Mouse (Mus musculus) spleen, adult 18-20 months (tissue): ENCODE data around the gene Gm28048.

Experiments
- DNase-seq, 2 experiments: peaks; one replicate each; pipeline ENCODE4 v3.0.0; 2022; ENCODE audit warnings: mixed read lengths in 2 of 2

Gm28048 gene

DNA sequence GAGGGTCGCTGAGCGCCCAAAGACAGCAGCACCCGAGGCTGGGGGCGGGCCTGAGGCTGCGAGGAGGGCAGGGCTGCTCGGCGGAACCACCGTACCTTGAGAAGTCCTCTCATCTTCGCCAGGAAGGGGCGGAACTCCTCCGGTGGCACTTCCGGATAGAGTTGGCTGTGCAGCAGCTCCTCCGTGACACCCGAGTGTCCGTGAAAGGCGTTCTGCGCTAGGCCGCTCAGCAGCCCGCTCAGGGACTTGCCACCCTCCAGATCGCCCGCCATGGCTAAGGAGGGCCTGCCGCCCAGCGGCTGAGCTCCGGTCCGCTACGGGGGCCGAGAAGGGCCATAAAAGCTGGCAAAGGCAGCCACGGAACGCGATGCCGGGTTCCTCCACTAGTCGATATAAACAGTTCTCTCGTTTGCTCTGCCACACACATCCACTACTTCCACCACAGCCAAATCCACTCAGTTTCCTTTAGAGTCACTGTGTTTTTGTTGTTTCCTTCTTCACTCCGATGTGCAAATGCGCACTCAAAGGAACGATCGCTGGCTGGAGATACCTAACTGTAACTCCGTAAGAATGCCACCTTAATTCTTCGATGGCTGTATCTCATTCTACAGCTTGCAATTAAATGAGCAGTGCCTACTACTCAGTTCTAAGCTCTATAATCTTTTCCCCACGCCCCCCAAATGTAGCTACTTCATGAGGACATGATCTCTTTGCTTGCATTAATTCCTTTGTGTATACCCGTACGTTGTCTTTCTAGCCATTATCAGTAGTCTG lies at the start of gene Gm28048, which contains the start of gene Commd1:
Gene Gm28048 (minus strand): TSS at position 107 of the 774 bp plus-strand sequence.
Gene Commd1 (minus strand): TSS at position 399 of the 774 bp plus-strand sequence.
- peak; percentile 90 to 97 for DNase-seq

DNA sequence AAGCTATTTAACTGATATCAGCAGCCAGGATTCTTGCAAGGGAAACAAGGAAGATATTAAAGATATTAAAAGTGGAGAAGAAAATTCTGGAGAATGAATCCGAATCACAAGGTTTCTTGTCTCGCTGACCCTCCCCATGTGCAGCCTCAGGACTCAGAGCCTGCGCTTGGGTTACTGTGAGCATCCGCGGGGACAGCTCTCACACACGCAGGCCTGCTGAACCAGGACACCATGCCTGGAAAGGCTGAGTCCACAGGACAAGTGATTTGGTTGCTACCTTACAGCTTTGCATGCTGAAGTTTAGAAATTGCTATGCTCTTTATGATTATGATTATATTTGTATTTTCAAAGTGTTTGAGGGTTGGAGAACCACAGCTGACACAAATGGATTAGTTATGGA lies 47.5 kb upstream of the Gm28048 start:
- DNase-seq, result no peak

DNA sequence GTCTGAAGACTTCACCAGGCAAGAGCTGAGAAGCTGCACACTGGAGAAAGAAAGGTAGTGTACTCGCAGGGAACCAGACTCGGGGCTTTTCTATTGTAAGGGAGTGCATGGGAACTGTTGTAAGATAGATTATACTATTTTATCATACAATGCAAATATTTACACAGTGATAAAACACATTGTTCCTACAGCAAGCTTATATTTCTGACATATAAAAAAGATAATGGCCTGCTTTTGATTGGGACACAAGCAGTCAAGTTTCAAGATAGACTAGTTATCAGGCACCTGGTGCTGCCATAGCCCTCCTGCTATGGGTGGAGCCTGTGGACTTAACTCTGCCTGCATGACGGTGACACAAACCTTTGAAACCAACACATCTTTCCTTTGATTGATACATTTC lies 47.1 kb upstream of the Gm28048 start:
- DNase-seq, result no peak

DNA sequence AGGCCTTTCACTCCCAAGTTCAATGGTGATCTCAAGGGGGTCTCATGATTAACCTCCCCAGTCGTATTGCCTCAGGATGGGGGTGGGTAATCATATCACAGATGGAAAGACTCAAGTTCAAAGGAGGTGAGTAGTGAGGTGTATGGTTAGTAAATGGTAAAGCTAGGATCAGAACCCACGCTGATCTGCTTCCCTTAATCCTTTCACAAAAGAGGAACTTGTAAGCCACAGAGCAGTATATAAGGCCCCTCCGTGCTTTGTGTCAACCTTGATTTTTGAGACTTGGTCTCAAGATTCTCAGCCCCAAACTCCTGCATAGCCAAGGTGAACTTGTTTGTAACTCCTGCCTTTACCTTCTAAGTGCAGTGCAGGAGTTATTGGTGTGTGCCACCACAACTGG lies 42.3 kb upstream of the Gm28048 start:
- DNase-seq, result no peak

DNA sequence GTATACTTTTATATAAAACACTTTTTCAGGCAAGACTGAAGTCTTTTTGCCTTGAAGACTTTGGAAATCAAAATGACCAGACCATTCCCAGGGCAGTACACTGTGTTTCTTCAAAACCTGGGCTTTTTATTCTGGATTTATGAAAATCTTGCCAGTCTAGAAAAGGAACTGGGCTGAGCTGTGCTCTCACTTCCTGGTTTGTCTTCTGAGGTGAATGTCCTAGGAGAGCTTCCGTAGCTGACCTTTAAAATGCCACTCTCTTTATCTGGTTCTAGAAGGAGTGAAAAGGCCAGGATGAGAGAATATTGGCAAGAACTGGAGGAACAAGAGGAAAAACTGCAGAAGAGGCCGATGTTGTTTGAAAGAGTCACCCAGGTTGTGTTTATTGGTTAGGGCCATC lies 41.3 kb upstream of the Gm28048 start:
- no peak for DNase-seq

DNA sequence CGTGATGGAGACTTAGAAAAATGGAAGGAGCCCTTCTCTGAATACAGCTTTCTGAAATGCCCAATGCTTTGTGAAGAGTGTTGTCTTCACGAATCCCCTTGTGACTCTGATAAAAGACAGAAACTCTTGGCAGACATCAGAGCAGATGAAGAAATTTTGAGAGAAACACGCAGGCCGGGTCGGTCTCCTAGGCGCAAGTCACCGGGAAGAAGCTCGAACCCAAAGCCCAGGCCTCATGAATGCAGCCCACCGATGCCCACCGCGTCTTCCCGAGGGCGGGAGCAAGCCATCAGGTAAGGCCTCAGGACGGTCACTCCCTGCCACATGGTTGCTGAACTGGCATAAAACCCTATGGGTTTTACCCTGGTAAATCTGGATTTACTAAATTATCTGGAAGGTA lies 39.0 kb upstream of the Gm28048 start:
- DNase-seq, result no peak

DNA sequence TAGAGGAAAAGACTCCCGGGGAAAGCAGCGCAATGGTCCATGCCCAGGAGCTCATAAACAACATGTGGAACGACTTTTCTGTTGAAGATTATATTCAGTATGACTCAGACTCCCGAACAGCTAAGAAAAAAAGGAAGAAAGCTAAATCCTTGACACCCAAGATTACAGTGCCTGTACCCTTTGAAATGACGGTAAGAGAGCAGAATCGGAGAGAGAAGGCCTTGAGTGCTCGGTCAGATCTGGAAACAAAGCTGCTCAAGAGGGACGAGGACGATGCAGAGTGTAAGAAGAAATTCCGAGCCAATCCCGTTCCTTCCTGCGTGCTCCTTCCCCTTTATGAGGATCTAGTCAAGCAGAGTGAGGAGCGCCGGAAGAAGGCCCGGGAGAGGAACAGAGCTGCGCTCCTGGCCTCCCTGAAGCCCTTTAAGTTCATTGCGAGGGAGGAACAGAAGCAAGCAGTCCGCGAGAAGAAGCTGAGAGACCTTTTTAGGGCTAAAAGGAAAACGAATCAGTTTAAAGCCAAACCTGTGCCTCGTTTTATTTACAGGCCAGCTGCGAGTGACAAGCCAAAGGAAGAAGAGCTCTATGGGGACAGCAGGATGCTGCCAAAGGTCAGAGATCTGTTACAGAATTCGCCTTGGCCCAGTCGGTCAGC lies 38.4 kb upstream of the Gm28048 start:
- DNase-seq, result no peak

DNA sequence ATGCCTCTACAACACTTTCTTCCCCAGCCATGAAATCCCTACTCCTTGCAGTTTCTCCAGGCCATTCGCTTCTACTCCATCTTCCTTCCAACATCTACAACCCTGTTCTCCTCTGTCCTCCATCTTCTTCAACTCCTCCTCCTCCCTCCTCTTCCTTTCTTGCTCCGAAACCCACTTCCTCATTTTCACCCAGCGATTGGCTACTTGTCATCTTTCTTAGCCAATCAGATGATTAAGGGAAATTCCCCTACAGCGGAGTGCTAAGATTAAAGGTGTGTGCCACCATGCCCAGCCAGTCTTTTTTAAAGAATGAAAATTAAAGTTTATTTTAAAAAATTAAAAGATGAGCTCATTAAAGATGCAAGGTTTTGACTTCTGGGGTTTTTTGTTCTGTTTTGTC lies 36.1 kb upstream of the Gm28048 start:
- DNase-seq, result no peak

DNA sequence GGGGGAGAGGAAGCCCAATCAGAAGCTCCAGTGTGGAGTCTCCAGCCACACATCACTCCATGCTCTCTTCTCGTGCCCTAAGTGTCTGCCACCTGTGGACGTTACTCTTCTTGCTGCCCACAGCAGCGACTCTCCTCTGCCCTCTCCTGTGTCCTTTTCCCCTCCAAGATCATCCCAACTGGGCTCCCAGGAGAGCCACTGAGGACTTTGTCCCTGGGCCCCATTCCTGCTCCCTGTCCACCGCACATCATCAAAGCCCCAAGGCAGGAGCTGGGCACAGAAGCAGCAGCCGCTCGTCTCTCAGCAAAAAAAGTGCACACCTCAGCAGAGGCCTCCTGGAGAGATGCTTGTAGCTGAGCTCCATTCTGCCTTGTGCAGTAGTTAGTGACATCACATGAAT lies 33.1 kb upstream of the Gm28048 start:
- no peak for DNase-seq

DNA sequence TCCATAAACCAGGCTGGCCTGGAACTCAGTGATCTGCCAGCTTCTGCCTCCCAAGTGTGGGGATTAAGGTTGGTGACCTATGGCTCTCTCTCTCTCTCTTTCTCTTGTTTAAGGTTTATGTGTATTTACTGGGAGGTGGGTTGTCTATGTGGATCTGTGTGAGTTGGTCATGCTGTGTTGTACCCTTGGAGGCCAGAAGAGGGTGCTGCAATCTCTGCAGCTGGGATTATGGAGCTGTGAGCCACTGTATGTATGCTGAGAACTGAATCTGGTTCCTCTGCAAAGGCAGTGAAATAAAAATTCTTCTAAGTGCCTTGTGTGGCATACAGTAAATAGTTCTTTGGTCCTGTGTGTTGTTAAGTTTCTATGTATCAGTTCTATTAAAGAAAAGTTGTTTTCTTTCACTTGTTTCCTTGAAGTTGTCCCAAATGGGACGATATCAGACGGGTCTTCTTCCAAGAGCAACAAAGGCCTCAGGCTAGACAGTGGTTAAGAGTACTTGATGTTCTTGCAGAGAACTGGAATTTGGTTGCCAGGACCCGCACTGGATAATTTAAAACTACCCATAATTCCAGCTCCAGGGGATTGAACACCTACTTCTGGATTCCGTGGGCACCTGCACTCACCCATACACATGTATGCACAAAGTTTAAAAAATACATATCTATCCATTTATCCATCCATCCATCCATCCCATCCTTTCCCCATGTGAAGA lies 31.8 kb upstream of the Gm28048 start:
- DNase-seq, result no peak

DNA sequence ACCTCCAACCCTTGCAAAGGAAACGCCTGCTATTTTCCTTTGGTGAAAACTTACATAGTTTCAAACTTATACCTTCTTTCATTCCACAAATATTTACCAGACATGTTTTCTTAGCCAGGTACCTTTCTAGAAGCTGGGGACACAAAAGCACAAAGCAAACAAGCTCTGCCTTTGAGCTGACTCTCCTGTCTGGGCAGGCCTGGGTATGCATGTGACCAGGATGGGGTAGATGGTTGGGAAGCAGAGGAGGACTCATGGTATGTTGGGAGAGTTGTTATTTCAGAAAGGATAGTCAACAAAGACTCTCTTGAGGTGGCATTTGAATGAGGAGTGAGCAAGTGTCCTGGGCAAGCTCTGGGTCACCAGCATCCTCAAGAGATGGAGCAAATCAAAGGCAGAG lies 31.2 kb upstream of the Gm28048 start:
- DNase-seq, result no peak

DNA sequence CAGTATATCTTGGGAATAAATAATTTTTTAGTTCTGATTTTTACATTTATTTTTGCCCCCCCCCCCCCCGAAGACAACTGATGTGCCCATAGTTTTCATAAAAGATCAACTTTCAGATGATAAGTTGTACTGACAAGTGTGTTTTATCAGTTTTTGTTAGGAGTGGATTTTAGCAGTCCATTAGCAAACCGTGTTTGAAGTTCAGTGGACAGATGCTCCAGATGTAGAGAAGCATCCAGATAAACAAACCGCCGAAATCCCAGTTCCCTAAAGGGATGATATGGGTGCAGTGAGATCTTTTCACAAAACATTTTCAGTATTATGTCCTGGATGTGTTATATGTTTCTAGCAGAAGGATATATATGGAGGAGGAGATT lies 26.9 kb upstream of the Gm28048 start:
- DNase-seq, result no peak

DNA sequence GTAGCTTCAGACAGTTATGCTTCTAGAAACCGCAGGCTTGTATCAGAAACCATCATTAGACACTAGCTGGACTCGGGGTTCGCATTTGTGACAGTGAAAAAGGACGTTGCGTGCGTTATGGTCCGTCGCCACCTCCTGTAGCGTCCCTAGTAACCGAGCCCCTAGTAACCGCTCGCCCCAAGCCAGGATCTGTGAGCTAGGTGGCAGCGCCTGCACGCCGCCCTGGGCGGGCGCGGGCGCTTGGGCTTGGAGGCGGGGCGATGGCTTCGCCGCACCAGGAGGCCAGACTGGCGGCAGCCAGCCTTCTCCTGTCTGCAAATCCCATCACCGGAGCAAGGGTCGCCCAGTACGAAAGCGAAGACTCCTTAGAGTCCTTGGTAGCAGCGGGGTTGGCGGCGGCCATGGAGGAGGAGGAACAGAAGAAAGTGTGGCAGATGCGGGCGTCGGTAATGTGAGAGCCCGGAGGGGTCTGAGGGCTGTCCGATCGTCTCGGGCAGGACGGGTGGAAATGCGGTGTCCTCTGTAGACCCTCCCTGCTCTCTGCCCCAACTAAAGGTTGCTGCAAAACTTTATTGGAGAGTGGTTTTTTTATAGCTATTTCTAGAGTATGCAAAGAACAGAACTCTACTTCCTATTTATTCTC lies 26.4 kb upstream of the Gm28048 start:
- DNase-seq, result peak; percentile 72 to 76

DNA sequence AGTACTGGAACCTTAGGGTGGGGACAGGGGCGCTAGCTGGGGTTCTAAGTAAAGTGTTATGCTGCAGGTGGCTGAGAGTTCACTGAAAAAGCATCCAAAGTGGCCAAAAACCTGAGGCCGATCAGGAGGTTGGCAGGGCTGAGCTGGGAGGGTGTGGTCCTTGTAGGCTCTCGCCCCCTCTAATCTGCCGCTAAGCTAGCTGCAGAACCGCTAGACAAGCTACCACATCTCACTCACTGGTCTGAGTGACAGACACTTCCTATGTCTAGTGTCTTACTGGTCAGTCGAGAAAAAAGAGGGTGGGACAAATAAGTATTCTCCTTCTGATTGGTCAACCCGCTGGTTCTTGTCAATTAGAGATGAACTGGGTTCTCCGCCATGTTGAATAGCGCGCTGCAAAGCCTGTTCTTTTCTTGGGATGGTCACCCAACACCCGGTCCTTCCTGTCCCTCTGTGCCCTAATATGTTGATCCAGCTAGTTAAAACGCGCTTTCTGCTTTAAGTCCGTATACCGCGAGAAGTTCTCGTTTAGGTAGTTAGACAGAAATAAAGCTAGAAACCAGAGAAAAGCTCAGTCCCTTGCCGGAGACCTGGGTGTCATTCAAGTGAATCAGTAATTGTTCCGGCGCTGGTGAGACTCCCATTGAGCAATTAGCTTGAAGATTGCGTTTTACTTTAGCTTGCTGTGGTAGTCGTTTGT lies 25.7 kb upstream of the Gm28048 start, which contains the start of gene Fam161a:
Gene Fam161a (plus strand): TSS at position 51 of the 700 bp plus-strand sequence.
- peak; percentile 44 to 66 for DNase-seq

DNA sequence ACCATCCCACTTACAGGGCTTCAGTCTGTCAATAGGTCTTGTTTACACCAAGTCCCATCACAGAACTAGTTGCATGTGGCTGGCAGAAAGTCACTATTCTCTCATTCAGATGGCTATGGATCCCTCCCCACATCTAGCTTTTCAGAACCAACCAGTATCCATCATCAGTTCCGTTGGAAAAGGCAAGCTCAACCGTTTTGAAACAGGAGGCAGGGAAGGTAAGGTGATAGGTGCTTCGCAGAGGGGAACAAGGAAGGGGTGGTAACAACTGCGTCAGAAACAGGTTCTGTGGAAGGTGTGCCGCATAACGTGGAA lies 25.2 kb upstream of the Gm28048 start:
- DNase-seq, result no peak

DNA sequence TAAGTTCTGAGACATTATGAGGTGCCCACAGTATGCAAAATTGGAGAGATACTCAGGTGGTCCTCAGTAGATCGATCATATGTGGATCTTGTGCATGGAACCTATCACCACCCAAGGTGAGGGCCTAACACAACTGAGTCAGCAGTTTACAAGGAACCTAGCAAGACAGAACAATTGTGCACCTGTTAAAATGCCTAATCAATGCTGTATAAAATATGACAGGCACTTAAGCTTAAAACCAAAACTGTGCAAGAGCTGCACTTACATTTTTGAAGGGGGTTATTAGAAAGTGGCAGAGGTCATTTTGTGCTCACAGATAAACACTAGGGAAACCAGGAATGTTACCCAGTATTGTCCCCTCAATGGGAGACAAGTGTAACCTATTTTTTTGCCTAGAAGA lies 23.4 kb upstream of the Gm28048 start:
- no peak for DNase-seq

DNA sequence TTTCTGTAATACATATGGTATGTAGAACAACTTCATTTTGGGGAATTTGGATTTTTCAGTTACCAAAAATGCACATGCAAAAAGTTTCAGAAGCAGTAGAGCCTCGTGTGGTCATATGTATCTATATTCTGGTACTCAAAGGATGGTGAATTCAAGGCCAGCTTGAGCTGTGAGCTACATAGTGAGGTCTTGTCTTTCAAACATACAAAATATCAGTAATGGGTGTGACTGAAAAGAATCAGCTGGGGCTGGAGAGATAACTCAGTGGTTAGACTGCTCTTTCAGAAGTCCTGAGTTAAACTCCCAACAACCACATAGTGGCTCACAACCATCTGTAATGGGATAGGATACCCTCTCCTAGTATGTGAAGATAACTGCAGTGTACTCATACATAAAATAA lies 16.4 kb upstream of the Gm28048 start:
- DNase-seq, result no peak

DNA sequence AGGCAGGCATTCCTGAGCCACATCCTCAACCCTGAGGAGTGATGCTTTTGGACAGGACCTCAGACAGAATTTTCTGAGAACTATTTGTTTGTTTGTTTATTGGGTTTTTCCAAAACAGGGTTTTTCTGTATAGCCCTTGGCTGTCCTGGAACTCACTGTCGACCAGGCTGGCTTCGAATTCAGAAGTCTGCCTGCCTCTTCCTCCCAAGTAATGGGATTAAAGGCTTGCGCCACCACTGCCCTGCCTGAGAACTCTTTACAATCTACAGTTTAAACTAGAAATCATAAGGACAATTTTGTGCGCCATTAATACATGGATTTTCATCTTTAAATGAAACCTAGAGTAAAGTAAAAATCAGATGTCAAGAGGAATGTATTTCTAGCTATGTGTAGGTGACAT lies 13.6 kb upstream of the Gm28048 start:
- no peak for DNase-seq

DNA sequence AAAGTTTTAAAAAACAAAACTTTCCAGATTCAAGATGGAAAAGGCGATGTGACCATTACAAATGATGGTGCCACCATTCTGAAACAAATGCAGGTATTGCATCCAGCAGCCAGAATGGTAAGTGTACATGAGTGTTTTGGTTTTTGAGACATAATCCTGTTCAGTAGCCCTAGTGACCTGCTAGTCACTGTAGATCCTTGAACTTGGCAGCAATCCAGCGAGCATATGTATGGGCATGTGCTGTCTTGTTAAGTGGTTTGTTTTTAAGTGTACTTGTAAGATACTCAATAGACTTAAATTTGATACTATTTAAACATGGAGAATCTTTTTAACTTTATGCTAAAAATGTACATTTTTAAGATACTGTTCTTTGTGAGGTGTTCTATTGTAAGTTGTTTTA lies 12.4 kb upstream of the Gm28048 start:
- no peak for DNase-seq

DNA sequence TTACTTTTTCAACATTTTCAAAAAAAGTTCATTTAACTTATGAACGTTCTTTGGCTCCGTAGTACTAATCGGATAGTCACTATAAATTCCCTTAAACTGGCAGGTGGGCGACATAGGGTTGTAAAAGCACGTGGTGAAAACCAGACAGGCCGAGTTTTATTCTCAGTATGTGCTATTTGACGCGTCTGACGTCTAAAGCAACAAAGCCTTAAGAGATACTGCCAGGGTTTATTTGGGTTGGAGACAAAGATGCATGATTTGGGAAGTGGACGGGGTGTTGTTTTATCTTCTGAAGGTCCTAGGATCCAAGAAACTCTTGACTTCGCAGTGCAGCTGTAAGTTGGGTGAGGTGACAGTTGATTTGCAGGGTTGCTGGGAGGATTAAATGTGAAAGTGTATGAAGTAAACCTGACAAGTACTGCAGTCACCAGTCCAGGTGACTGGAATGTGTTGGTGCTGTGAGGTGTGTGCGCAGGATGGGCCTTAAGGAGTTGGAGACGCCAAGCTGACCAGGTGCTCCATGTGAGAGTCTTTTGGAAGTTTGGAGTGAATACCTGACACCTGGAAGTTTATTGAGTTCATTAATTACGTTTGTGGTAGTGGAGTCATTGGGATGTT lies 9.4 kb upstream of the Gm28048 start:
- DNase-seq, result no peak

DNA sequence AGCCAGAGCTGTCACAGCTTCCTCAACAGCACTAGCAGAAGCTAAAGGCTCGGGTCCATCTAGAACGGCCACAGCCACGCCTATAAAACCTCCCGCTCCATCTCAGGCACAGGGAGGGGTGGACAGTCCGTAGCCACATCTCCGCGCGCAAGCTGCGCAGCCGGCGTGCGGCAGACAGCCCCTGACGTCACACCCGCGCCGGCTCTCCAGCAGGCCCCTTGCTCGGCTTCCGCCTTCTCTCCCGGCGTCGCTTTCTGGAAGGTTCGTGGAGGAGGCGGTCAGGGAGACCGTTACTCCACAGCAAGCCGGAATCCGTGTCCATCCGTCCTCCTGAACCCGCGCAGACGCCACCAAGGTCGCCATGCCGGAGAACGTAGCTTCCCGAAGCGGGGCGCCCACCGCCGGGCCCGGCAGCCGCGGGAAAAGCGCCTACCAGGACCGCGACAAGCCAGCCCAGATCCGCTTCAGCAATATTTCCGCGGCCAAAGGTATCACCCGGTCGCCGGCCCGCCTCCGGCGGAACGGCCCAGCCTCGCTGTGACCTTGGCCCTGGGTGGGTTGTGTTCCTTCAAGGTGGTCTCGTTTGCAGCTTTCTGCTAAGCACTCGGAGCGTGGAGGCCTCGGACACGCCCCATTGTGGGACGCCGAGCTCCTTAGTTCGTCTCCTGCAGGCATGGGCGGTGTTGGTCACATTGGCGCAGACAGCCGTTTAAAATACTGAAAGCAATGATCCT lies 8.7 kb upstream of the Gm28048 start, which contains the start of gene Cct4:
Gene Cct4 (plus strand): TSS at position 127 of the 734 bp plus-strand sequence.
- peak; percentile 86 to 90 for DNase-seq

DNA sequence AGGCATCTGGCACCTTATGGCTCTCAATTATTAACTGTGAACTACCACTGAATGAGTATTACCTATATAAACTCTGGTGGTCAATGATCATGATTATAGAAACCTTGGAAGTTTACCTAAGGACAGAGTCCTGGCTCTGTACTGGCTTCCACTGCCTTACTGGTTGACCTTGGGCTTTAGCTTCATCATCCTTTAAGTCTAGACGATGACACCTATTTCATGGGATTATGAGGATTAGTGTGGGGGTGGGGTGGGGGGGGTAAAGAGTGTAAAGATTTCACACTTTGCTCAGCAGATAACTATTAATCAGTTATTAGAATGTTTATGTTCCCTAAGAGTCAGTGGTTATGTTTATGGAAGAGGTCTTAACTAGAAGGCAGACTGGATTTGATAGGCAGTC lies 7.9 kb upstream of the Gm28048 start:
- no peak for DNase-seq
